Mouse (Mus musculus) ES-Bruce4 (cell line): Measurements from ENCODE around the gene Sox30.

ENCODE experiments used
- CTCF ChIP-seq: IDR thresholded peaks from one replicate; pipeline ENCODE4 v1.8.1; 2011; ENCODE audit warnings: low read depth, low read length
- EP300 ChIP-seq: IDR thresholded peaks from 2 replicates; pipeline ENCODE4 v1.6.1; 2011; ENCODE audit warnings: low read depth, low read length; ENCODE audit not compliant: insufficient read depth
- POLR2A ChIP-seq: IDR thresholded peaks from one replicate; pipeline ENCODE4 v1.8.1; 2011; ENCODE audit warnings: low read length; ENCODE audit not compliant: insufficient read depth

DNA sequence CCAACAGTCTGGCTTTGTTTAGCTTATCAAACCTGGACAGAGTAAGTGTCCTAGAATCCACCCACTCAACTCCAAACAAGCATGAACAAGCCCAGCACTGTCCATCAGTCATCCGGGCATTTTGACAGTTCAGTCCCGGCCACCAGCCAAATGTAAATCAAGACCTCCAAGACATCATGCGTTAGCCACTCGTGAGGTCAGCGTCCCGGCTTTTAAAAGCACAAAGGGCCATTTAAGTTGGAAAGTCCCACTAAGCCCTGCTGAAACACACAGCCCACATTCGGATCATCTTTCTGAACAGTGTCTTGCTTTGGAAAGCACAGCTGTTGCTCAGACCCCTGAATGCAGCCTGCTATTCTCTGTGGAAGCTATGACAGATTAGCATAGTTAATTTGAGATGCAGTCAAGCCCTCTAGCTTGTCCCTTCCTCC lies 45.9 kb downstream of the Sox30 start:
- TF ChIP-seq EP300 (no peak), CTCF (no peak), POLR2A (no peak)
